Mouse (Mus musculus): Measurements from ENCODE around the gene Kif22.

Gene Kif22

GRCm38 (mm10) chr7:127030172-127030571, 12.1 kb downstream of the Kif22 start:
- no peak for DNase-seq

GRCm38 (mm10) chr7:127027885-127028284, 14.4 kb downstream of the Kif22 start:
- DNase-seq, result no peak

- DNase-seq, result peak; percentile 98 to 99
Observed at GRCm38 (mm10) chr7:127026984-127027726, 15.1 kb downstream of the Kif22 start, which contains the start of gene Maz. Maz (minus strand) TSS chr7:127027037.

GRCm38 (mm10) chr7:127026616-127026983, 15.7 kb downstream of the Kif22 start:
- DNase-seq, result peak in 1 of 2 experiments; percentile 84

GRCm38 (mm10) chr7:127026161-127026600, 16.1 kb downstream of the Kif22 start:
- DNase-seq, result peak; percentile 66 to 69

DNA sequence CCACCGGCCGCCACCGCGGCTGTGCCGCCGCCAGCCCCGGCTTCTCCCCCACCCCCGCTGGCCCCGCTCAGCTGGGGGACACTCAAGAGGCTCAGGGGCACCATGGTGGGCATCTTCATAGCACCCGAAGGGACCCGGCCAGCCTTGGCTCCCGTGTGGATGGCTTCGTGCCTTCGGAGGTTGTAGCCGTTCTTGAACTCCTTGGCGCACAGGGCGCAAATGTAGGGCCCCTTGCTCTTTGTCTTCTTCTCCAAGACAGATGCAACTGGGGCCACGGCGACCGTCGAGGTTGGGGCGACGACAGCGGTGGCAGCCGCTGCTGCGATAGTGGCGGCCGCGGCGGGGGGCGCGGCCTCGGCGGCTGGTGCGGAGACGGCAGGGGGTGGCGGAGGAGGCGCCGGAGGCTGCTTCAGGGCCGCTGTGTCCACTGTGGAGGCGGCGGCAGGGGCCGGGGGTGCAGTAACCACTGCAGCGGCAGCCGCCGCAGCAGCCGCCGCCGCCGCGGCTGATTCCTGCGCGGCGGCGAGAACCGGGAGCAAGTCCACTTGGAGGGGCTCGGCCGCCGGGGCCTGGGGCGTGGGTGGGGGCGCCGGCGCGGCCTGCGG, 16.6 kb downstream of the Kif22 start:
- peak in 1 of 2 experiments; percentile 61 for DNase-seq

- DNase-seq, result peak; percentile 78
Observed at GRCm38 (mm10) chr7:127024755-127025555, 17.3 kb downstream of the Kif22 start.

- no peak for DNase-seq
Observed at GRCm38 (mm10) chr7:127023896-127024690, 18.2 kb downstream of the Kif22 start.

GRCm38 (mm10) chr7:127023272-127023691, 19.0 kb downstream of the Kif22 start:
- no peak for DNase-seq

DNA sequence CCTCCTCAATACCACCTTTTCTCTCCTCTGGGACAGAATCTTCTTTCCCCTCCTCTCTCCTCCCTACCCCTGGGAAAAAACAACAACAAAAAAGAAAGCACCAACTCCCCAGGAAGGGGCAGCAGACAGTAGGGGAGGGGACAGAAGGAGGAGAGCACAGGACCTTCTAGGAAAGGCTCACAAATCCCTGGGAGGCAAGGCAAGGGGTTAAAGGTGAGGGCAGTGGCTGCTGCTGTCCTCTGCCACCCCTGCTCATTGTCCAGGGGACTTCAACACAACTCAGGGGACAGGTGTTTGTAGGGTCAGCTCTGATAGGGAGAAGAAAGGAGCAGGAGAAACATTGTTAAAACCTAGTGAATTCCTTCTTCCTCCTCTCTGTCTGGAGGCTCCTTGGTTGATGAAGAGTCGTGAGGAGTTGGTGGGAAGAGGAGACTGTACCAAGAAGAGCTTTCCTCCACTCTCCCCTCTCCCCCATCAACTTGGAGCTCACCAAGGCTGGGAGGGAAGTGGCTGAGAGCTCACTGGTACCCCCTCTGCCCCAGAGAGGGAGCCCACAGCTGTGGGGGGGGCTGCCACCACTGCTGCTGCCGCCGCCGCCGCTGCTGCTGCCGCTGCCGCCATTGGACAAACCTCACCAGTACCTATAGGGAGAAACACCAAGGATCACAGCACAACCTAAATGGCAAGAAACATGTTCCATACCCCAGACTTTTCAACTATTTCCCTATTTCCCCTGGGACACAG, 19.6 kb downstream of the Kif22 start:
- DNase-seq, result no peak

DNA sequence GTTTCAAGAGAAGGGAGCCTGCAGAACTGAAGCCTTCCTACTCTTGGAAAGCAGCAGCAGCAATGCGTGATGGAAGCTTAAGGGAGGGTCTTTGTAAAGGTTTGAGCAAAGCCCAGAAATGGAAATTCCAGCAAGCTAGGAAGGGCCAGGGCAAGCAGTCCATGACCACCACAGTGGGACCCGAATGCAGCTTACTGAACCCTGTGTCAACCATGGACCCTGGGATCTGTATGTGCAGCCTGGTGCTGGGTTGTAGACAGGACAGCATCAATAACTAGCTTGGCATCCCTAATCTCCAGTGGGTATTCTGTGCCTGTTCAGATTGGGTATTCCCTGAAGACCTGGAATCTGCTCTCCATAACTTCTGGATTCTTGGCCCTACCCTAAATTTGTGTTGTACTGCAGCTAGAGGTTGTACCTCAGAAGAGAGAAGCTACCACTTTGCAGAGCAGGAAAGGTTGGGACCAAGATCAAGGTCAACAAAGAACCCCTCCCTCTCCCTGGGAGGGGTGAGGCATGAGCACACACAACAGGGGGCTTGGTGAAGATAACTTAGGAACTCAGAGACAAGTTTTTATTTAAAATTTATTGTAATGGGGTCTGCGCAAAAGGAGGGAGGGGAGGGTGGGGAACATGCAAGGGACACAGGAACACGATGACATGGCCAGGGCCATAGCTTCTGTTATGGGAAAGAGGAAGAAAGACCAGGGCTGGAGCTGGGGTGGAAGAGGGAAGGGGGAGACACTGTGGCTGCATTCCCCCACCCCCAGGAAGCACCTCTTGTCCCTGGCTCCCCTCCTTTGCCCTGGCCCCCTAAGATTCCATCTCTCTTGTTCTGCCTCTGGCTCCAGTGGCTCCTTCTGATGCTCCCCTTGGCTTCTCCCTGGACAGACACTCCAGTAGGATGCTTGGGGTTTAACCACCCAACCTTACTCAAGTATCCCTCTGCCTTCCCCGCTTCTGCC, 20.4 kb downstream of the Kif22 start:
- DNase-seq, result no peak

DNA sequence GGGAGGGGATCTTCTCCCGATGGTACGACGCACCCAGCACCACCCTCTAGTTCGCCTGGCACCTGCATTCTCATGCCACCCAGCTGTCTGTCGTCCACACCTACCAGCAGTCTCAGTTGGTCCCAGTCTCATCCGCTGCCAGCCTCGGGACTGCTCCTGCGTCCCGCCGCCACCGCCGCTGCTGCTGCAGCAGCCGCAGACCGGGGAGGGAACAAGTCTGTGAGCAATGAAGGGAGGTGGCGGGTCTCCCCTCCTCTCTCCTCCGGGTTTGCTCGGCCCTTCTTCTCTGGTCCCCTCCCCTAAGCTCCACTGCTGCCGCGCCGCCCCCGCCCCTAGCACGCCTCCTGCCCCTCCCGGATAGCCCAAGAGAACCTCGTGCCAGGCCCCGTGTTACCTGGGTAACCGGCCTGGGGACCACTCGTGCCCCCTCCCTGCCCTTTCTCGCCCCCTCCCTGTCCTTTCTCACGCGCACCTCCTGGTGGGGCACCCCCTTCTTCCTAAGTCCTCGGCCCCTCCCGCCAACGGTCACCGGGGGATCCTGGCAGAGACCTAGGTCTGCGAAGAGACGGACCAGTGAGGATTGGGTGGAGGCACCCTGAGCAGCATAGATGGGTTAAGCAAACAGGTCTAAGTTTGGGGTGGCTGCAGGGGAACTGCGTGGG, 21.2 kb downstream of the Kif22 start, which contains the start of the genes Gm42742 and Prrt2:
Gene Gm42742, minus strand, starts transcription at position 197 of the 662 bp plus-strand sequence.
Gene Prrt2, minus strand, starts transcription at position 311 of the 662 bp plus-strand sequence.
- DNase-seq, result peak; percentile 37 to 39

GRCm38 (mm10) chr7:127020491-127020890, 21.8 kb downstream of the Kif22 start:
- peak in 1 of 2 experiments; percentile 11 for DNase-seq

GRCm38 (mm10) chr7:127020031-127020430, 22.2 kb downstream of the Kif22 start:
- no peak for DNase-seq

- DNase-seq, result no peak
Observed at GRCm38 (mm10) chr7:127019306-127019960, 22.8 kb downstream of the Kif22 start.

- no peak for DNase-seq
Observed at GRCm38 (mm10) chr7:127018416-127019305, 23.6 kb downstream of the Kif22 start.

GRCm38 (mm10) chr7:127017950-127018345, 24.3 kb downstream of the Kif22 start:
- DNase-seq, result no peak

All from B cell, adult 2 months (primary cell).